Mouse (Mus musculus) megakaryocyte, adult 5-6 weeks (primary cell): ENCODE measurements around the gene Amacr. TPM values are rescaled to one million over a fixed set of nuclear protein-coding genes. Genes with fewer than 3 reads are reported as not detected.

Experiments used
- ATAC-seq: 2 replicates; pipeline ENCODE4 v1.8.0; 2016; ENCODE audit warnings: mild to moderate bottlenecking, inconsistent platforms; ENCODE audit not compliant: poor library complexity, severe bottlenecking
- total RNA-seq, 2 experiments: library from RNA; stranded (forward) in 1 of 2; stranded (reverse) in 1 of 2; fragments of 153-499, 151-499 nt in 1 of 2; fragments of 221-1000, 200-1000 nt in 1 of 2; gene quantifications; 2 replicates each; pipeline versions ENCODE4 v1.2.3 to v1.2.4; 2015 to 2017

Gene Amacr
- 0.98 and 1.1 TPM in 2 replicates for total RNA-seq (2015)
- total RNA-seq (2017): 0.61 and 2.2 TPM in 2 replicates

DNA sequence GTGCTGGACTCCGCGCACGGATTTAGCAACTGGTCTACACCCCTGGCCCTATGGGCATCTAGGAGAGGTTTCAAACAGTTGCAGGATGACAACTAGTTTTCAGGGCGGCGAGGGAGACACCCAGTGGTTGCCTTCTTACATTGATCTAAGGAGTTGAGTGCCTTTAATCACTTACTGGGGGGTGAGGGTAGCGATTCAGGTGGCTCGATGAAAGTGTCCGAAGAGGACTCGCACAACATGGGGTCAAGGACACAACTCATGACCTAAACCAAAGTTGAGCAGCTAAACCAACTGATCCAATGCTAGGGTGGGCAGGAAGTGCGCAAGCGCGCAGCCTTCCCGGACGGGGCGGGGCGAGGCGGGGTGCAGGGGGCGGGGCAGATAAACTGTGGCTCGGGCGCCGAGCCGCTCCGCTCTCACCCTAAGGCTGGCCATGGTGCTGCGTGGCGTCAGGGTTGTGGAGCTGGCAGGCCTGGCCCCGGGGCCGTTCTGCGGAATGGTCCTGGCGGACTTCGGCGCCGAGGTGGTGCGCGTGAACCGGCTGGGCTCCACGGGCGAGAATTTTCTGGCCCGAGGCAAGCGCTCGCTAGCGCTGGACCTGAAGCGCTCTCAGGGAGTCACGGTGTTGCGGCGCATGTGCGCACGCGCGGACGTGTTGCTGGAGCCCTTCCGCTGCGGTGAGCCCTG is at the start of gene Amacr:
TSS of gene Amacr (plus strand) at position 380 of the 687 bp plus-strand sequence.
- ATAC-seq: peak; percentile 93

DNA sequence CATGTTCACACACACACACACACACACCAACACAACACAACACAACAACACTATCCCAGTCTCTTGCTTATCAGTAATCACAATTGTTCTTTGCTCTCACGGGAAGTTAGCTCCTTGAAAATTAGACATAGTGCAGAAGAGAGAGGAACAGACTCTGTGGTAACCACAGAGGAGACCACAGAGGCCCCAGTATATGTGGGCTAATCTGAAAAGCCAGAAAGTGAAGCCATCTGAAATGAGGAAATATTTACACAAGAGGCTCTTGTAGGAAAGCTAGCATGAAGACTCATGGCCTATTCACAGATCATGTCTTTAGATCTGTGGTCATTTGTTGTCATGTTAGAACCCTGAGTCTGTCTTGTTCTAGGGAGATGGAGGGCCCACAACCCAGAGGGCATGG is 47.6 kb upstream of the Amacr start:
- peak; percentile 98 for ATAC-seq

DNA sequence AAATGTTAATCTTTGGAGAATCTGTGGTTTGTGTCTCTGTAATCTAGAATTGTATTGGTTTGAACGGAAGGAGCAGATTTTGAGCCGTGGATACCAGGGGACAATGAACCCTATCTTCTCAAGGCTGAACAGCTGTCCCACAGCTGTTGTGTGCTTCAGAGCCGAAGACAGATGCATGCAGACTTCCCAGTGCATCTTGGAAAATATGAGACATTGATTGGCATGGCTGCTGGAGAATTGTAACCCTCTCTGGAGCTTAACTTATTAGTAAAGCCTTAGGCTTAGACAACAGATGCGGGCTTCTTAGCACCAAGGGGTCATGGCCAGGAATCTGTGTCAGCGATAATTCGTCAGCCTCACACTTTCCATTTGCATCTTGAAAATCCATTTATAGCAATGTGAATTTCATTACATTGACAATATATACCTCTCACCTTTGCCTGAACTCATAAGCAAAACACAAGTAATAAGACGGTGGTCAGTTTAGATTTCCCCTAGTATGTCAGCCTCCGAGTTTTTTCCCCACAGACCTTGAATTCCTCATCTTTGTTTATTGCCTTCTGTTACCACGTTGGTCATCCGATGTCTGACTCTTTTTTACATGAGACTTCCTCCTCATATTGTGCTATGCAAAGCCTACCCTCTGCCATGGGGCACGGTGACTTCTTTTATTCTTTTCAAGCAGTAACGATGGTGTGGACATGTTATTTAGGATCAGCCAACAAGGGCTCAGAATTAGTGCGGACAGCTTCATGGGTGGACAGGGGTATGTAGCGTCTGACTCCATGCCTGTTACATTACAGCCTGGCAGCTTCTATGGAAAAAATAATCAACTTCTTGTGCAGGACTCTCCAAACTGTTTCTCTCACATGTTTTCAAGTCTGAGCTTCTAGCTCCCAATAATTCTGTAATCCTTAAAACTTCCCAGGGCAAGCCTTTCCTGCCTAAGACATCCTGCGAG is 41.1 kb upstream of the Amacr start:
- ATAC-seq: no peak

DNA sequence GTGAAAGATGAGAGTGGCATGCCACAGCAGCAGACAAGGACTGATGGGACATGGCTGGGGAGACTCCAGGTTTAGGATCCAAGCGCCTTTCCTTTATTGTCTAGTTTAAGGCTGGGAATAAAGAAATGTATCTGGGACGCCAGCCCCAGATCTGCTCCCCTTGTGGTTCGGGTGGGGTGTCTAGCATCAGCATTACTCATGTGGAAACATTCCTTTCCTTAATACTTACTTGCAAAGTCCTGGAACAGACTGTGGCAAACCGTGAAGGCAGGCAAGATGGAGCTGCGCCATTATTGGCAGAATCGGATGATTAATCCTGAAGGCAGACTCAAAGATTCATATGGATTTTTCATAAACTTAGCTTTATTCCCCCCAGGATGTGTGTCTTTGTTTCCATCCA is 39.7 kb upstream of the Amacr start:
- ATAC-seq: no peak

DNA sequence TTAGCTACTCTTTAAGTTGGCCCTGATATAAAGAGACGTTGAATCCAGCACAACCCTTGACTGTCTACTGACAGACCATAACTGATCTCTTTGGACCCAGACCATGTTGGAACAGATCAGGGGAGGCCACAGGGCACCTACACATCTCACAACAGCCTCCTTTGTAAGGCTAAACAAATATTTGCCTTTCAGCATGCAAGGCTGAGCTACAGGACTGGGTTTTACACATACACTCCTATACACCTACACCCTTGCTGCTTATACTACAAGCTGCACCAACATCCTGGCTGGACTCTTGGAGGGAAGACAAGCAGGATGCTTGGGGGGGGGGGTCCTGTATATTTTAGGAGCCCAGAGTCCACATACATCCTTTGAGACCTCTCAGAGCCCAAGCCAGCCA is 33.7 kb upstream of the Amacr start:
- no peak for ATAC-seq

DNA sequence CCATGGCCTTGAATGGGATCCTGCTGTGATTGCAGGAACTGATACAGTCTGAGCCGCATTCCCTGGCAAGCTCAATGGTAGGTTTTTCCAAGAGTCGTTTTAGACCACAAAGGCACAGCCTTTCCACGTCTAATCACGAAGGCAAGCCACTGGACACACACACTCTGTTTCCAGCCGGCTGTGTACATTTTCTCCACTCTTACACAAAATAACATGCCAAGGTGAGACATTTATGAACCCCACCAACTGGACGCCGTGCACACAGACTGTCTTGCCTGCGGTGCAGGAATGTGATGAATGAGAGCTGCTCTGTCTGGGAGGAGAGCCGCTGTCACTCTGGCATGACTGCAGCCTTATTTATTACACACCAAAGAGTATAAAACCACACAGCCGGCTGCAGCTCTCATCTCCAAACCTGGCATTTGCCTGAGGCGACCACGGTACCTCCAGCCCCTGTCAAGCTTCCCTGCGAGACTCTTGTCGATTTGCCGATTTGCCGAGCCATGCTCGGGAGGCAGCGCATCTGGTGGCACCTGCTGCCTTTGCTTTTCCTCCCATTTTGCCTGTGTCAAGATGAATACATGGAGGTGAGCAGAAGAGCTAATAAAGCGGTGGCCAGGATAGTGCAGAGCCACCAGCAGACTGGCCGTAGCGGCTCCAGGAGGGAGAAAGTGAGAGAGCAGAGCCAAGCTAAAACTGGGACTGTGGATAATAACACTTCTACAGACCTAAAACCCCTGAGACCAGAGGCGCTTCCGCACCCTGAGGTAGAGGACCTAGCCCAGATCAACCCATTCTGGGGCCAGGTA is 29.4 kb upstream of the Amacr start, which contains the start of gene C1qtnf3:
TSS of gene C1qtnf3 (plus strand) at position 382 of the 809 bp plus-strand sequence.
- ATAC-seq: no peak

DNA sequence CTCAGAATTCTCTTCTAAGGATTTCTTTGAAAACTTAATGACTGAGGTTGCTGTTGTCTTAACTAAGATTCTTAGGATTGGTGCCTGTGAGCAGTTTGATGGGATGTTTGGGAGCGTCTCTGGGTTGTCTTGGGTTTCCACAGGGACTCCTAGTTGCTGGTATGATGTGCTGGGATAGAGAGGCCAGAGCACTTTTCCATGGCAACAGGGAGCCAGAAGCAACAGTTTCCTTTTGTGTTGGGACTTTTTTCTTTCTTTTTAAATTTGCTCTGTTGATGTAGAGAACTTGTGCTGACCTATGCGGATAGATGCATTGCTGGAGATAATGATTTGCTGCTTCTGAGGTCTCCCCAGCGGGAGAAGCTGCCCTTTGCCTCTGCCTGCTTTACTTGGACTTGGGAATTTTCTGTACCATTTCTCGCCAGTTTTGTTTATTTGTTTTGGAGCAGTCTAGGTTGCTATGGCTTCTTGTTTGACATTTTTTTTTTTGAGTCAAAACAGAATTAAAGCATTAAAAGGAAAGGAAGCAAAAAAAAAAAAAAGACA is 28.7 kb upstream of the Amacr start:
- ATAC-seq: no peak

DNA sequence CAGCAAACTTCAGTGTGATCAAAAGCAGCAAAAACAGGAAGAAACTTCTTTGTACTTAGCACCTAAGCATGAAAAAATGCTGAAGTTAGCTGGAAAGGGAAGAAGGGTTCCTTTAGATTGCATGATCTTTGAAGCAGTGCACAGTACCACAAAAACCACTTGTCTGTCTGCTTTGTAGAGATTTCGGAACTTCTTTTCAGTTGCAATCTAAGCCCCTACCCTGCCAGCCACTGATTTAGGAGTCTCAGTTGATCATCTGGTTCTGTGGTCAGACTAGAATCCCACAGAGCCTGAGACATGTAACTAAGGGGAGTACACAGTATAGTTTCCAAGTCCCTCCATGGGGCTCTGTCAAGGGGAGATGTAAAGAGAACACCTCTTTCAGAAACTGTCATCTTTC is 28.1 kb upstream of the Amacr start:
- ATAC-seq: peak; percentile 68

DNA sequence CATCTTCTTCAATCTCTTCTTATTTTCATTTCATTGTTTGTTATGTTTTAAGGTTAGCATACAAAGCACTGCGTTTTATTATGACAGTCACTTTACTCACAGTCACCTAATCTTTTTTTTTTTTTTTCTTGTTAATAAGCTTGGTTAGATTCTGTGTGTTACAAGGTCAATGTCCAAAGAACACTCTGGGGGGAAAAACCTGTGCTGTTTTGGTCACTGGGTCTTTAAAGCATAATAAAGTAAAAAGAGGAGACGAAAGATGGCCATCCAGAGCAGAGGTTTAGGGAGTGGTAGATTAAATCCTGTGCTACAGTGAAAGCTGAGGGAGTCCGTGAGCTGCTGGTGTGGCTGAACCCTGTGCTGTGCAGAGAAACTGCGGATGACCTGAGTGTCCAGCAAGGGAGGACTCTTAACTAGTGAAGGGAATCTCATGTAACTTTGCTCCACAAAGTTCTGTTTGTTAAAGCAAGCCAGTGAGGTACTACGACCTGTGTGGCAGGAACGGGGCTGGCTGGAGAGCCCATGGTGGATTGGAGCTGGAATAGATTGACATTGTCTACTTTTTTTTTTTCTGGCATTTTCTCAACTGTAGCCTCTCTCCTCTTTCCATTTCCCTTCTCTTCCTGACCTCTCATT is 27.1 kb upstream of the Amacr start:
- ATAC-seq: no peak

DNA sequence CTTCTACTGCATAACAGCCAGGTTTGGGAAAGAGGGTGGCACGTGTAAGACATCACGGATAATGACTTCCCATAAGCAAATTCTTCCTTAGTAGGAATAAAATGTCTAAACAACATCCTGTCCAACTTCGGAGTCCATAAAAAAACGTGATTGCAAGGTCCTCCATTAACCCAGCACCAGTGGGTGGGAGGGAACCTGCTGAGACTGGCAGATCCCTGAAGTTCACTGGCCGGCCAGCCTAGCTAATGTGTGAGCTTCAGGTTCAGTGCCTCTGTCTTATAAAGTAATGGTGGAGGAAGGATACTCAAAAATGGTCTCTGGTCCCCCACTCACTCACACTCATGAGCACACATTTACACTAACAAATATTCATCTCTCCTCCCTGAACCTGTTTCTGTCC is 26.4 kb upstream of the Amacr start:
- no peak for ATAC-seq

DNA sequence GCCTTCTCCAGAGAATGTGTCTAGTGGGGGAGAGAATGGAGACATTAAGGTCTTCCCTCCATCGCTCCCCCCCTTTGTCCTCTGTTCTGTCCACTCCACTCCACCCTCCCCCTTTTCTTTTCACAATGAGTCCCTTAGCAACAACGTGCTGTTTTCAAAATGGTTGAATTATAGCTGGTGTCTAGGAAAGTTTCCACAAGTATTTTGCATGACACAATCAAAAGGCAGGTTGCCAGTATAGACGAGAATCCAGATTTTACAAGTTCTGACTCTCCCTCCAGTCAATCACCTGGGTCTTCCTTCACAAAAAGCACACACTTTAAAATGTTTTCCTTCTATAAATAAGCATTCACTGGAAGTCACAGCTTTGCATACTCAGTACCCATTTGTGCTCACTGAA is 24.9 kb upstream of the Amacr start:
- no peak for ATAC-seq

DNA sequence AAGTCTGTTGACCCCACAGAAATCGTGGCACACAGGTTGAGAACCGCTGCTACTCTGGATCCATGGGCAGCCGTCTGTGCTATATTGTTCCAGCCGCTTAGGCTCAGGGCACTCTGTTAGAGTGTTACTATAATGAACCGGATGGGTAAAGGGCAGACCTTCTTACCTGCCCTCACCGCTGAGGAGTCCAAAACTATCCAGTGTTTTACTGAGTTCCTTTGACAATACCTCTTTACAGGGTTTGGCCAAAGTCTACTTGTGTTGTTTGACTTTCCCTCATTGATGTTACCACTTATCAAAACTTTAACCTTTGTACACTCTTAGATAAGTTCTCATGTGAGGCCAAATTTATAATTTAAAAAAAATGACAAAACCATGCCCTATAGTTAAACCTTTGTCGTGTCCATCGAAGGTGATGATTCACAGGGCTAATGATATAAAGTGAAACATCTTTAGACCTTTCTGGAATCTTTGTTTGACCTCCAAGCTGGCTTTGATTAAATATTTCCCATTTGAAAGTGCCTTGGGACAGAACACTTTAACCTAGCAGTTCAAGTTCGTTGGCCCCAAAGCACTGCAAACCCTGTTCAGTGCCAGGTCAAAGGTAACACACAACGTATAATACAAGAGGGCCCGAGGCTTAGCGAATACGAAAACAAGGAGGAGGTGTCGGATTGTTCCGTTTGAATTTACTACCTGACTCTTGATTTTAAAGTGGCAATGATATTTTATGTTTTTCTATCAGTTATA is 22.1 kb upstream of the Amacr start:
- no peak for ATAC-seq

DNA sequence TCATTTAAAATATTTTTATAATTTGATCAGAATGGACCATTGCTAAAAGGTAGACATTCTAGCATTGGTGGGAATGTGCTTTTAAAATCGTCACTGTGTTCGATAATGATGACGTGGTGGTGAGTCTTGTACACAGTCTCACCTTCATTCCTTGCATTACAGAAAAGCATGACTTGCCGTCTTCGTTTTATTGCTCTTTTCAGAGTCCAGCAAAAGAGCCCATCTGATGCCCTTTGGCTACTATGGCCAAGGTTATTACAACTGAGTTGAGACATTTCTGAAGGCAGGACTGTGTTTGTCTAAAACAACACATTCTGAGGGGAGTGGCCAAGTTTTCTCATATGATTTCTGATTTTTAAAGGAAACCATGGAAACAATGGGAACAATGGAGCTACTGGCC is 21.3 kb upstream of the Amacr start:
- ATAC-seq: no peak

DNA sequence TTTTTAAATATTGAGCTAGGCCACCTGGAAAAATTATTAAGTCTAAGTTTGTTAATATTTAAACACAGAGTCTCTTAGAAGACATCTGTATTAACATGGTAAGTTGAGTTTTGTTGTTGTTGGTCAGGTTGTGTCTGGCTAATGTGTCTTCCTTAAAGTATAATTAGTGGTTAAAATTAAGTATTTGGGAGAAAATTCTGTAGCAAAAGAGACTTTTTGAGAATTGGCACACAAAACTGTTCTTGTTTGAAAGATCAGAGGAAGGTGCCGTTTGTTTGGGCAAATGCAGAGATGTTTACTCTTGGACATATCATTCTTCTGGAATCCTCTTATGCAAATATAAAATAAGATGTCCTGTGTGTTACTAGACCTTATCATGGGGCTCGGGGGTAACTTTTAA is 19.0 kb upstream of the Amacr start:
- ATAC-seq: no peak

DNA sequence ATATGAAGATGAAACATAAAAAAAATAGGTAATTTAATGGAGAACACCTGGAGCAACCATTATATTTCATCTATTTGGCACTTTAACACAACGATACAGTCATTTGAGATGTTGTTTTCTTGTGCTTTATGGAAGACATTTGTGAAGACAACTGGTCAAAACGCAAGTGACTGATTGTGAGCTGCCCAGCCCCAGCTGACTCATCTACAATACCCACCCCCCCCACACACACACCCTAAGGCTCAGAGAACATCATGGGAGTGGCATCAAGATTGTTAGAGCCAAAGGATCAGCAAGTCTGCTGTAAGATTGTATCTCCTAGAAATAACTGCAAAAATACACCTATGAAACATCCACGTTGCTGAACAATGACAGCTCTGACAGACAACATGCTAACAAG is 12.1 kb upstream of the Amacr start:
- no peak for ATAC-seq

DNA sequence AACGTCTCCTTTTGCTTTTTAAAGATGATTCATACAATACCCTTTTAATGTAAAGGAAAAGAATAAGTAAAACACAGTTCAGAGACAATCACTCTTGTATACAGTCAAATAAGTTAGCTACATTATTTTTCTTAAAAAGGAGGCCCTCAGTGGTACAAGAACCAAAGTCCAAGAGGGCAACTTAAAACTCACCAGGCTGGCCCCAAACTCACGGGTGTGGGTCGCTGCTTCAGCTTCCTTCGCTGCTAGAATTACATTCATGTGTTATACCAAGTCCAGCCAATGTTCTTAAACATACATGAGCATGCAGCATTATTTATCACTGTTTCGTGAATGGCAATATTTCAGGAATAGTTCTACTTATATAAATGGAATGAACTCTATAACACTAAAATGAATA is 10.8 kb upstream of the Amacr start:
- no peak for ATAC-seq

DNA sequence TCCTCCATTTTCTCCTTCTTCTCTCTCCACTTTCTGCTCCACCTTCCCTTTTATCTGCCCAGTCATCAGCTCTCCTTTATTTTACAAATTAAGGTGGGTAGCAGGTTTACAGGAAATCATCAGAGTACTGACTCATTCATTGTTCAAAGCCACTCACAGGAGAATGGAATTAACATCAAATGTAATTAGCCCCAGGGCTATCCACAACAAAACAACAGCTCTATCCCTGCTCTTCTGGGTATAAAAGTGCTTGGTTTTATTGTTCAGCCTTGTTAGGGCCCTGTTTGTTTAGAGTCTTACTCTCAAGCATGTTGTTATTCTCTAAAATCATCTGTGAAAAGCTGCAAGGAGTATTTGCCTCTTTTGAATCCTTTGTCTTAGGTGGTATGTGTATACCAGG is 4.4 kb upstream of the Amacr start:
- ATAC-seq: no peak

DNA sequence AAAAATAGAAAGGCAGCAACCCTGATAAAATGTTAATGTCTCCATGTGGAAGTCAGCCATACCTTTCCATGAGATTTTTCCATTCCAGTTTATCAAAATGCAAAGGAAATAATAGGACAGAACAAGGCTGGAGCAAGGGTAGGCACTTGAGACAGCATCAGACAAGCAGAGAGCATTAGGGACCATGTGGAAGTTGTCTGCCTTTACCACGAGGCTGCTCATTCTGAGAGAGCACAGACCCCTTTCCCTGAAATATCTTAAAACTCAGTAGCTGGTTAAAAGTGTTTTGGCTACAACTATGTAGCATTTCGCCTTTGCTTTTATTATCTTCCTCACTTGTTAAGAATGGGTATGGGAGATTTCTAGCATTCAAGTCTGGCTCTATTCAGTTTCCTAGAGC is 844 bp upstream of the Amacr start:
- no peak for ATAC-seq

DNA sequence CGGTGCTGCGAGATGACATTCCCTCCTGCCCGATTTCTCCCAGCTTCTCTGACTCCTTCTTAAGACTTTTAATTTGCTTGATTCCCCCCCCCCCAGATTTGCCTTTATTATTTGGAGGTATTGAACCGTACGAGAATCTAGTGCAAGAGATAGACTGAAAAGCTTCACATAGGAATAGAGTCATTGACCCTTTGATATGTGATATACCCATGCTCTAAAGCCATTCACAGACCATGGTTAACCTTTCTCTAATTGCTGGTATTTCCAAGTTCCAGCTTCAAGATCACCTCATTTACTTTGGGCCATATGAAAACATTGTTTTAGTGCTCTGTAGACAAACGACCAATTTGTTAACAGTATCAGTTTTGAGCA is 494 bp downstream of the Amacr start:
- 0 out of 2 replicates have a peak, but pooled peaks have one; percentile 6 for ATAC-seq

DNA sequence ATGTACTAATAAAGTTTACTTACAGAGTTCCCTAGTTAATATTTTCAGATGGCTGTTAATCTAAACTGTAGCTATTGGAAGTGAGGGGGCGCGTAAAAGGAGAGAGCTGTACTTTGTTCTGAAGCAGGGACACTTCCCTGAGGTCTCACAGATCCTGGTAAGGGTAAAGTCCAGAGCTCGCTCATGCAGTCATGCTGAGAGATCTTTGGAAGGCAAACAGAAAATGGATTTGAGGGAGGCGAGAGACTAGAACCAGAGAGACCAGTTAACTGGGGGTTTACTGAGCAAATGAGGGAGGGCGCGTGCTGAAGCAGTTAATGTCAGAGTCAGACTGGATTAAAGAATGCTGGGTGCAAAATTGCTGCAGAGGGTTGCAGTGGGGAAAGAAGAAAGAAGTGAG is 4.2 kb downstream of the Amacr start:
- no peak for ATAC-seq
